Mouse (Mus musculus): ENCODE results near the gene Acss1. TPM values are rescaled to one million over a fixed set of nuclear protein-coding genes. Genes with fewer than 3 reads are reported as not detected.

Acss1 gene
- polyA plus RNA-seq, 1 experiment from 2014 or later, result 8.4 TPM

- no peak overlapping the region for H3K4me3 ChIP-seq (ENCODE audit: control insufficient read depth in 1 of 2, insufficient read depth in 1 of 2, low read depth in 1 of 2, low read length in 2 of 2)
- H3K36me3 ChIP-seq (ENCODE audit: control insufficient read depth, insufficient read depth, low read length), result no peaks in the 10 kb centered on the region
- no peaks in the 10 kb centered on the region for H3K9me3 ChIP-seq (ENCODE audit: control insufficient read depth, low read length)
- ATAC-seq (ENCODE audit: insufficient number of reproducible peaks, insufficient read depth, low FRiP score, low read depth), result no peak
- no peak overlapping the region for H3K9ac ChIP-seq (ENCODE audit: low read length)
- 78% methylated on average over 4 of the region's 4 CpGs for whole genome bisulfite sequencing
- no peaks in the 10 kb centered on the region for H3K27me3 ChIP-seq (ENCODE audit: control insufficient read depth, insufficient read depth, low read length)
- H3K27ac ChIP-seq (replicated peaks in 1 of 2; ENCODE audit: control insufficient read depth in 1 of 2, insufficient read depth in 1 of 2, low read depth in 2 of 2, low read length in 2 of 2), result no peak overlapping the region
- no peak overlapping the region for H3K4me2 ChIP-seq (ENCODE audit: low read length)
- no peaks in the 10 kb centered on the region for H3K4me1 ChIP-seq (ENCODE audit: control insufficient read depth in 2 of 2, insufficient read depth in 2 of 2, low read length in 2 of 2)
Measured at GRCm38 (mm10) chr2:150629255-150629654, 39.0 kb downstream of the Acss1 start.

GRCm38 (mm10) chr2:150627140-150627539 lies 41.2 kb downstream of the Acss1 start:
- 55% methylated on average over 6 of the region's 6 CpGs for WGBS
- Histone ChIP-seq H3K4me3 (ENCODE audit: control insufficient read depth in 1 of 2, insufficient read depth in 1 of 2, low read depth in 1 of 2, low read length in 2 of 2) (no peak overlapping the region), H3K27ac (replicated peaks in 1 of 2; ENCODE audit: control insufficient read depth in 1 of 2, insufficient read depth in 1 of 2, low read depth in 2 of 2, low read length in 2 of 2) (no peak overlapping the region), H3K36me3 (ENCODE audit: control insufficient read depth, insufficient read depth, low read length) (no peaks in the 10 kb centered on the region), H3K9ac (ENCODE audit: low read length) (no peak overlapping the region), H3K4me2 (ENCODE audit: low read length) (no peak overlapping the region), H3K27me3 (ENCODE audit: control insufficient read depth, insufficient read depth, low read length) (no peaks in the 10 kb centered on the region), H3K9me3 (ENCODE audit: control insufficient read depth, low read length) (no peaks in the 10 kb centered on the region), H3K4me1 (ENCODE audit: control insufficient read depth in 2 of 2, insufficient read depth in 2 of 2, low read length in 2 of 2) (no peaks in the 10 kb centered on the region)
- no peak for ATAC-seq (ENCODE audit: insufficient number of reproducible peaks, insufficient read depth, low FRiP score, low read depth)

DNA sequence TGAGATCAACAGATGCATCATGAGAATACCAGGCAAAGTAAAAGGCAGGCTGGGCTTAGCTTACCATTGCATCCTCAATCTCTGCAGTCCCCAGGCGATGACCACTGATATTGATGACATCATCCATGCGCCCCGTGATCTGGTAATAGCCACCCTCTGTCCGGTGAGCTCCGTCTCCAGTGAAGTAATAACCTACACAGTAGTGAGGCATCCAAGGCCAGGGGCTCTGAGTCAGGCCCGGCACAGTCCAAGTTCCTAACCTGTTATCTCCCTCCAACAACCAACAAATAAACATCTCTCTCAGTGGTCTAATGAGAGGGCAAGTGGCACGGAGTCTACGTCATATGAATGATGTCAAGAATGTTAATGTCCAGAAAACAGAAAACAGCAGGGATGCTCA lies 43.4 kb downstream of the Acss1 start:
- WGBS, result 85% methylated on average over 8 of the region's 8 CpGs

GRCm38 (mm10) chr2:150623957-150624356 lies 44.3 kb downstream of the Acss1 start:
- H3K9ac ChIP-seq (ENCODE audit: low read length), result no peak overlapping the region
- H3K9me3 ChIP-seq (ENCODE audit: control insufficient read depth, low read length), result no peaks in the 10 kb centered on the region
- WGBS, result 79% methylated on average over 3 of the region's 3 CpGs
- H3K4me1 ChIP-seq (ENCODE audit: control insufficient read depth in 2 of 2, insufficient read depth in 2 of 2, low read length in 2 of 2), result no peaks in the 10 kb centered on the region
- no peak overlapping the region for H3K27ac ChIP-seq (replicated peaks in 1 of 2; ENCODE audit: control insufficient read depth in 1 of 2, insufficient read depth in 1 of 2, low read depth in 2 of 2, low read length in 2 of 2)
- ATAC-seq (ENCODE audit: insufficient number of reproducible peaks, insufficient read depth, low FRiP score, low read depth), result no peak
- no peak overlapping the region for H3K4me2 ChIP-seq (ENCODE audit: low read length)
- H3K27me3 ChIP-seq (ENCODE audit: control insufficient read depth, insufficient read depth, low read length), result no peaks in the 10 kb centered on the region
- no peak overlapping the region for H3K4me3 ChIP-seq (ENCODE audit: control insufficient read depth in 1 of 2, insufficient read depth in 1 of 2, low read depth in 1 of 2, low read length in 2 of 2)
- H3K36me3 ChIP-seq (ENCODE audit: control insufficient read depth, insufficient read depth, low read length), result no peaks in the 10 kb centered on the region

More for the DNA sequence above, 43.4 kb downstream of the Acss1 start:
- Histone ChIP-seq H3K36me3 (ENCODE audit: control insufficient read depth, insufficient read depth, low read length) (no peaks in the 10 kb centered on the region), H3K4me3 (ENCODE audit: control insufficient read depth in 1 of 2, insufficient read depth in 1 of 2, low read depth in 1 of 2, low read length in 2 of 2) (no peak overlapping the region), H3K27me3 (ENCODE audit: control insufficient read depth, insufficient read depth, low read length) (no peaks in the 10 kb centered on the region), H3K9ac (ENCODE audit: low read length) (no peak overlapping the region), H3K4me1 (ENCODE audit: control insufficient read depth in 2 of 2, insufficient read depth in 2 of 2, low read length in 2 of 2) (no peaks in the 10 kb centered on the region), H3K9me3 (ENCODE audit: control insufficient read depth, low read length) (no peaks in the 10 kb centered on the region), H3K27ac (replicated peaks in 1 of 2; ENCODE audit: control insufficient read depth in 1 of 2, insufficient read depth in 1 of 2, low read depth in 2 of 2, low read length in 2 of 2) (no peak overlapping the region), H3K4me2 (ENCODE audit: low read length) (no peak overlapping the region)
- ATAC-seq (ENCODE audit: insufficient number of reproducible peaks, insufficient read depth, low FRiP score, low read depth), result no peak

- no peak overlapping the region for H3K4me2 ChIP-seq (ENCODE audit: low read length)
- H3K27ac ChIP-seq (replicated peaks in 1 of 2; ENCODE audit: control insufficient read depth in 1 of 2, insufficient read depth in 1 of 2, low read depth in 2 of 2, low read length in 2 of 2), result no peak overlapping the region
- no peak overlapping the region for H3K9ac ChIP-seq (ENCODE audit: low read length)
- H3K4me1 ChIP-seq (ENCODE audit: control insufficient read depth in 2 of 2, insufficient read depth in 2 of 2, low read length in 2 of 2), result no peaks in the 10 kb centered on the region
- no peak overlapping the region for H3K4me3 ChIP-seq (ENCODE audit: control insufficient read depth in 1 of 2, insufficient read depth in 1 of 2, low read depth in 1 of 2, low read length in 2 of 2)
- no peak for ATAC-seq (ENCODE audit: insufficient number of reproducible peaks, insufficient read depth, low FRiP score, low read depth)
- no peaks in the 10 kb centered on the region for H3K27me3 ChIP-seq (ENCODE audit: control insufficient read depth, insufficient read depth, low read length)
- WGBS, result 52% methylated on average over 3 of the region's 3 CpGs
- H3K9me3 ChIP-seq (ENCODE audit: control insufficient read depth, low read length), result no peaks in the 10 kb centered on the region
- H3K36me3 ChIP-seq (ENCODE audit: control insufficient read depth, insufficient read depth, low read length), result no peaks in the 10 kb centered on the region
Measured at GRCm38 (mm10) chr2:150621698-150622097, 46.6 kb downstream of the Acss1 start.

DNA sequence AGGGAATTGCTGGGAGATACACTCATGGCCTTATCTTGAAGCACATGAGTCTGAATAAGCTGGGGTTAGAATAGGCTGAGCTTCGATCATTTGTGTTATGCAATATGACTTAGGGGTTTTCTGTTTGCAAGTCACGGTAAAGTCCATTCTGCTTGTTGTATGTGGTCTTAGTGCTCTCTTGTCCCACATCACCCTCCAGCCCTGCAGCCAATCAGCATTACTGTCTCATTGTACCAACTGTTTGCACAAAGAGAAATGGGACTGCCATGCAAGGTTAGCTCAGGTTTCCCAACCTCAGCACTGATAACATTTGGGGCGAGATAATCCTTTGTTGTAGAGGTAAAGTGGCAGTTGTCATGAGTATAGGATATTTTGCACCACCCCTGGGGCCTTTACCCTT lies 58.2 kb downstream of the Acss1 start:
- Histone ChIP-seq H3K9me3 (ENCODE audit: control insufficient read depth, low read length) (no peaks in the 10 kb centered on the region), H3K27me3 (ENCODE audit: control insufficient read depth, insufficient read depth, low read length) (no peaks in the 10 kb centered on the region), H3K4me2 (ENCODE audit: low read length) (no peak overlapping the region), H3K27ac (replicated peaks in 1 of 2; ENCODE audit: control insufficient read depth in 1 of 2, insufficient read depth in 1 of 2, low read depth in 2 of 2, low read length in 2 of 2) (no peak overlapping the region), H3K9ac (ENCODE audit: low read length) (no peak overlapping the region), H3K36me3 (ENCODE audit: control insufficient read depth, insufficient read depth, low read length) (no peaks in the 10 kb centered on the region), H3K4me3 (ENCODE audit: control insufficient read depth in 1 of 2, insufficient read depth in 1 of 2, low read depth in 1 of 2, low read length in 2 of 2) (no peak overlapping the region), H3K4me1 (ENCODE audit: control insufficient read depth in 2 of 2, insufficient read depth in 2 of 2, low read length in 2 of 2) (peaks cover 0 to 13% of the 10 kb centered on the region in 2 experiments; a peak in 2 of 4 replicates)
- WGBS, result 54% methylated on average over 3 of the region's 3 CpGs
- ATAC-seq (ENCODE audit: insufficient number of reproducible peaks, insufficient read depth, low FRiP score, low read depth), result no peak

DNA sequence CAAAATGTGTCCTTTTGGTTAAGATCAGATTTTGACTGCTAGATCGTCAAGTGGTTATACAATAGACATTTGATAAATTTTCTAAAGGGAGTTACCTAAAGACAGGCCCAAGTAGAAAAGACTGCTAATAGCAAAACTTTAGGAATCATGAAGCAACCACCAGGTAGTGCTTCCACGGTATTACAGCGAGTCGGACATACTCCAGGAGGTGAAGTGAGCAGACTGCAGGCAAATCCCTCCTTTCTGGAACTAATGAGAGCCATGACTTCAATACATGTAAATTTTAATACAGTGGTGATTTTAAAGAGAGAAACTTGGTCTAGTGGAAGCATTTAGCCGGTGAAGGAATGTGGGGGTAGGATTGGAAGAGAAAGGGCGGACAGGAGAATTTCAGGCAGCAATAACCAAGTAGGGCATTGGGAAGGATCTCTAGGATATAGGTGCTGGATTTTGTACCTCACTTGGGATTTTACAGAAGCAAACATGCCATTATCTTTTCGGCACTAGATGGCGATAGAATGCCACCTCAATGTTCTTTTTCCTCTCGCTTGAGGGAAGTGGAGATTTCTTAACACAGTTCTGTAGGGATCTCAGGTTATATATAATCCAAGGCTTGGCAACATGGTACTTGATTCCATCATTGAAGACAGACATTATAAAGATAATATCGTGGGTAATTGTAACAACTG lies 59.3 kb downstream of the Acss1 start:
- Histone ChIP-seq H3K36me3 (ENCODE audit: control insufficient read depth, insufficient read depth, low read length) (no peaks in the 10 kb centered on the region), H3K9me3 (ENCODE audit: control insufficient read depth, low read length) (no peaks in the 10 kb centered on the region), H3K4me3 (ENCODE audit: control insufficient read depth in 1 of 2, insufficient read depth in 1 of 2, low read depth in 1 of 2, low read length in 2 of 2) (peak overlapping the region; percentile 87 to 94), H3K4me1 (ENCODE audit: control insufficient read depth in 2 of 2, insufficient read depth in 2 of 2, low read length in 2 of 2) (peaks cover 0 to 13% of the 10 kb centered on the region in 2 experiments; a peak in 2 of 4 replicates), H3K4me2 (ENCODE audit: low read length) (peak overlapping the region; percentile 93), H3K27ac (replicated peaks in 1 of 2; ENCODE audit: control insufficient read depth in 1 of 2, insufficient read depth in 1 of 2, low read depth in 2 of 2, low read length in 2 of 2) (peak overlapping the region in 1 of 2 experiments; percentile 46; a peak in 2 of 4 replicates), H3K27me3 (ENCODE audit: control insufficient read depth, insufficient read depth, low read length) (no peaks in the 10 kb centered on the region), H3K9ac (ENCODE audit: low read length) (peak overlapping the region; percentile 94)
- ATAC-seq (ENCODE audit: insufficient number of reproducible peaks, insufficient read depth, low FRiP score, low read depth), result 0 out of 2 replicates have a peak, but pooled peaks have one; percentile 24
- WGBS, result under 1% methylated on average over 10 of the region's 10 CpGs

Measured in heart, embryonic 14.5 days (tissue).